Mouse (Mus musculus): Measurements from ENCODE around the gene Bri3bp. TPM values are rescaled to one million over a fixed set of nuclear protein-coding genes. Genes with fewer than 3 reads are reported as not detected.

Bri3bp gene
- polyA plus RNA-seq, 1 experiment from 2014 or later = 37.8 TPM

GRCm38 (mm10) chr5:125452573-125452972 is 11.2 kb downstream of the Bri3bp start:
- DNase-seq (no peak), ATAC-seq (ENCODE audit: low FRiP score, low TSS enrichment) (no peak)
- 94% methylated on average over 9 of the region's 9 CpGs for WGBS

GRCm38 (mm10) chr5:125456100-125456499 is 14.7 kb downstream of the Bri3bp start:
- no peak for ATAC-seq (ENCODE audit: low FRiP score, low TSS enrichment)

More at GRCm38 (mm10) chr5:125452573-125452972, 11.2 kb downstream of the Bri3bp start:
- no peak overlapping the region for H3K4me2 ChIP-seq (ENCODE audit: low read length)
- no peaks in the 10 kb centered on the region for H3K9me3 ChIP-seq (ENCODE audit: control insufficient read depth, low read length)
- peaks cover 36% of the 10 kb centered on the region for H3K36me3 ChIP-seq (ENCODE audit: control insufficient read depth, insufficient read depth, low read length)
- no peak overlapping the region for H3K4me3 ChIP-seq (replicated peaks; ENCODE audit: low read depth, low read length)
- no peaks in the 10 kb centered on the region for H3K4me1 ChIP-seq (ENCODE audit: control insufficient read depth, insufficient read depth, low read length)
- no peak overlapping the region for H3K27ac ChIP-seq (replicated peaks; ENCODE audit: low read depth, low read length)
- no peak overlapping the region for H3K9ac ChIP-seq (replicated peaks; ENCODE audit: low read length)
- H3K27me3 ChIP-seq (ENCODE audit: control insufficient read depth, insufficient read depth, low read length) = no peaks in the 10 kb centered on the region

GRCm38 (mm10) chr5:125457538-125457937 is 16.2 kb downstream of the Bri3bp start:
- 94% methylated on average over 6 of the region's 6 CpGs for WGBS
- Histone ChIP-seq H3K4me1 (ENCODE audit: control insufficient read depth, insufficient read depth, low read length) (no peaks in the 10 kb centered on the region), H3K4me3 (replicated peaks; ENCODE audit: low read depth, low read length) (no peak overlapping the region), H3K9me3 (ENCODE audit: control insufficient read depth, low read length) (no peaks in the 10 kb centered on the region), H3K36me3 (ENCODE audit: control insufficient read depth, insufficient read depth, low read length) (peaks cover 32% of the 10 kb centered on the region), H3K4me2 (ENCODE audit: low read length) (no peak overlapping the region), H3K9ac (replicated peaks; ENCODE audit: low read length) (no peak overlapping the region), H3K27ac (replicated peaks; ENCODE audit: low read depth, low read length) (no peak overlapping the region), H3K27me3 (ENCODE audit: control insufficient read depth, insufficient read depth, low read length) (no peaks in the 10 kb centered on the region)
- ATAC-seq (ENCODE audit: low FRiP score, low TSS enrichment) (no peak), DNase-seq (no peak)

More at GRCm38 (mm10) chr5:125456100-125456499, 14.7 kb downstream of the Bri3bp start:
- no peaks in the 10 kb centered on the region for H3K27me3 ChIP-seq (ENCODE audit: control insufficient read depth, insufficient read depth, low read length)
- DNase-seq = no peak
- H3K4me2 ChIP-seq (ENCODE audit: low read length) = no peak overlapping the region
- H3K4me3 ChIP-seq (replicated peaks; ENCODE audit: low read depth, low read length) = no peak overlapping the region
- no peaks in the 10 kb centered on the region for H3K4me1 ChIP-seq (ENCODE audit: control insufficient read depth, insufficient read depth, low read length)
- H3K9me3 ChIP-seq (ENCODE audit: control insufficient read depth, low read length) = no peaks in the 10 kb centered on the region
- WGBS = 96% methylated on average over 6 of the region's 6 CpGs
- H3K9ac ChIP-seq (replicated peaks; ENCODE audit: low read length) = no peak overlapping the region
- peaks cover 36% of the 10 kb centered on the region for H3K36me3 ChIP-seq (ENCODE audit: control insufficient read depth, insufficient read depth, low read length)
- H3K27ac ChIP-seq (replicated peaks; ENCODE audit: low read depth, low read length) = no peak overlapping the region

DNA sequence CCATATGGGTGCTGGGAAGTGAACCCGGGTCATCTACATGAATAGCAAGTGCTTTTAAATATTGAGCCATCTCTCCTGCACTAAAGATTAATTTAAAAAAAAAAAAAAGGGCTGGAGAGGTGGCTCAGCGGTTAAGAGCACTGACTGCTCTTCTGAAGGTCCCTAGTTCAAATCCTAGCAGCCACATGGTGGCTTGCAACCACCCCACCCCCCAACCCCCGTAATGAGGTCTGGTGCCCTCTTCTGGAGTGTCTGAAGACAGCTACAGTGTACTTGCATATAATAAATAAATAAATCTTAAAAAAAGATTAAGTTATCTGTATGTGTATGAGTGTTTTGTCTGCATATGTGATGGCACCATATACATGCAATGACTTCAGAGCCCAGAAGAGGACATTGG is 19.2 kb downstream of the Bri3bp start:
- Histone ChIP-seq H3K4me1 (ENCODE audit: control insufficient read depth, insufficient read depth, low read length) (no peaks in the 10 kb centered on the region), H3K9ac (replicated peaks; ENCODE audit: low read length) (no peak overlapping the region), H3K27ac (replicated peaks; ENCODE audit: low read depth, low read length) (no peak overlapping the region), H3K27me3 (ENCODE audit: control insufficient read depth, insufficient read depth, low read length) (no peaks in the 10 kb centered on the region), H3K4me3 (replicated peaks; ENCODE audit: low read depth, low read length) (no peak overlapping the region), H3K36me3 (ENCODE audit: control insufficient read depth, insufficient read depth, low read length) (peaks cover 8% of the 10 kb centered on the region), H3K9me3 (ENCODE audit: control insufficient read depth, low read length) (no peaks in the 10 kb centered on the region), H3K4me2 (ENCODE audit: low read length) (no peak overlapping the region)
- 89% methylated on average over 3 of the region's 3 CpGs for WGBS
- DNase-seq (no peak), ATAC-seq (ENCODE audit: low FRiP score, low TSS enrichment) (no peak)

- Histone ChIP-seq H3K4me2 (ENCODE audit: low read length) (no peak overlapping the region), H3K36me3 (ENCODE audit: control insufficient read depth, insufficient read depth, low read length) (no peaks in the 10 kb centered on the region), H3K27me3 (ENCODE audit: control insufficient read depth, insufficient read depth, low read length) (no peaks in the 10 kb centered on the region), H3K4me1 (ENCODE audit: control insufficient read depth, insufficient read depth, low read length) (no peaks in the 10 kb centered on the region), H3K27ac (replicated peaks; ENCODE audit: low read depth, low read length) (no peak overlapping the region), H3K9ac (replicated peaks; ENCODE audit: low read length) (no peak overlapping the region), H3K9me3 (ENCODE audit: control insufficient read depth, low read length) (no peaks in the 10 kb centered on the region), H3K4me3 (replicated peaks; ENCODE audit: low read depth, low read length) (no peak overlapping the region)
- DNase-seq = peak; percentile 46
- 63% methylated on average over 10 of the region's 10 CpGs for WGBS
- no peak for ATAC-seq (ENCODE audit: low FRiP score, low TSS enrichment)
These were observed 20.6 kb downstream of the Bri3bp start for GRCm38 (mm10) chr5:125461868-125462445.

DNA sequence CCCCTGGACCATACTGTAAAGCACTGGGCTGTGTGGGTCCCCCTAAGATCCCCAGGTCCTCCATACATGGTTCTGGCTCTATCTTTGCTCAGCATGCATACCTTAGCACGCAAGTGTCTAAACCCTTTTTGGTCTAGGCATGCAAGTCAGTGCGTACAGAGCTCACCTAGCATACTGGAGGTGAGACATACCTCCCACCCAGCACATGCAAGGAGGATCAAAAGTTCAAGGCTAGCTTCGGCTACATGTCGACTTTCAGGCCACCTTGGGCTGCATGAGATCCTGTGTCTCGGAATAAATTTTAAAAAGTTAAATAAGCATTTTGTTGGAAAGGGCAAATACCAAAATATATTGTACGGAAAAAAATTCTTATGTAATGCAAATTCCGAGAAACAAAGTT is 23.8 kb downstream of the Bri3bp start:
- whole genome bisulfite sequencing = 42% methylated on average over 7 of the region's 7 CpGs
- Histone ChIP-seq H3K4me1 (ENCODE audit: control insufficient read depth, insufficient read depth, low read length) (no peaks in the 10 kb centered on the region), H3K36me3 (ENCODE audit: control insufficient read depth, insufficient read depth, low read length) (no peaks in the 10 kb centered on the region), H3K4me2 (ENCODE audit: low read length) (peak overlapping the region; percentile 55), H3K4me3 (replicated peaks; ENCODE audit: low read depth, low read length) (peak overlapping the region; percentile 13; the same call in 1 of the 2 replicates), H3K27ac (replicated peaks; ENCODE audit: low read depth, low read length) (no peak overlapping the region), H3K27me3 (ENCODE audit: control insufficient read depth, insufficient read depth, low read length) (no peaks in the 10 kb centered on the region), H3K9me3 (ENCODE audit: control insufficient read depth, low read length) (no peaks in the 10 kb centered on the region), H3K9ac (replicated peaks; ENCODE audit: low read length) (no peak overlapping the region)
- DNase-seq = no peak
- no peak; the same call in 1 of the 2 replicates for ATAC-seq (ENCODE audit: low FRiP score, low TSS enrichment)

DNA sequence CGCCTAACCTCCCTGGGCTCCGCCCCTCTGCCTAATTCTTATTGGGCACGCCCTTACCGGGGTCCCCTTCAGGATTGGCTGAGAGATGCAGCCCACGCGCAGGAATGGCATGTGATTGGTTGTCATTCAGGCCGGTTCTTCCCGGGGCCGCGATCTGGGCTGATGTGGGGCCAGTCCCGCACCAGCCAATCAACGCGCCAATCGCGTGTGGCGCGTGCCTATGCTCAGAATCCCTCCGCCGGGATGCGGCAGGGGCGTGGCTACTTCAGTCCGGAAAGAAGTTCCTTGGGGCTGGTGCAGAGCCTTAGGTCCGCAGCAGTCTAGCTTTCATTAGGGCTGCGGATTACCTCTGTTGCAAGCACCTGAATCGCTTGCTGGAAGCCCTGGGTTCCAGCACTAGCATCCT is 24.3 kb downstream of the Bri3bp start:
- H3K27ac ChIP-seq (replicated peaks; ENCODE audit: low read depth, low read length) = peak overlapping the region; percentile 67

DNA sequence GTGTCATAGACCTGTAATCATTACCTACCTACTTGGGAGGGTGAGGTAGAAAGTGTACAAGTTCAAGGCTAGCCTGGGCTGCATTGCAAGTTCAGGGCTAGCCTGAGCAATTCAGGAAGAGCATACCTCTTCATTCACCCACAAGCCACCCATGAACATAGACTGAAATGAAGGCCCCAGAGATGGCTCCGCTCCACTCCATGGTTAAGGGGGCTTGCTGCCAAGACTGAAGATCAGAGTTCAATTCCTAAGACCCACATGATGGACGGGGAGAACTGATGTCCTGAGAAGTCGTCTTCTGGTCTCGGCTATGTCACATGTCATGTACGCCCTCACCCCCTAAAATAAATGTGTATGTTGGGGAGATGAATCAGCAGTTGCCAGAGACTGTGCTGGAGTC is 25.1 kb downstream of the Bri3bp start:
- ATAC-seq (ENCODE audit: low FRiP score, low TSS enrichment) = no peak
- Histone ChIP-seq H3K4me2 (ENCODE audit: low read length) (peak overlapping the region; percentile 55), H3K9ac (replicated peaks; ENCODE audit: low read length) (no peak overlapping the region), H3K4me1 (ENCODE audit: control insufficient read depth, insufficient read depth, low read length) (no peaks in the 10 kb centered on the region), H3K27ac (replicated peaks; ENCODE audit: low read depth, low read length) (no peak overlapping the region), H3K27me3 (ENCODE audit: control insufficient read depth, insufficient read depth, low read length) (no peaks in the 10 kb centered on the region), H3K4me3 (replicated peaks; ENCODE audit: low read depth, low read length) (no peak overlapping the region), H3K9me3 (ENCODE audit: control insufficient read depth, low read length) (no peaks in the 10 kb centered on the region), H3K36me3 (ENCODE audit: control insufficient read depth, insufficient read depth, low read length) (no peaks in the 10 kb centered on the region)
- DNase-seq = no peak
- WGBS = 88% methylated on average over 5 of the region's 5 CpGs

More for the DNA sequence above, 24.3 kb downstream of the Bri3bp start:
- no peak overlapping the region; the same call in 1 of the 2 replicates for H3K9ac ChIP-seq (replicated peaks; ENCODE audit: low read length)
- H3K4me1 ChIP-seq (ENCODE audit: control insufficient read depth, insufficient read depth, low read length) = no peaks in the 10 kb centered on the region
- H3K9me3 ChIP-seq (ENCODE audit: control insufficient read depth, low read length) = no peaks in the 10 kb centered on the region
- peak overlapping the region; percentile 28 for H3K4me3 ChIP-seq (replicated peaks; ENCODE audit: low read depth, low read length)
- H3K27me3 ChIP-seq (ENCODE audit: control insufficient read depth, insufficient read depth, low read length) = no peaks in the 10 kb centered on the region
- no peaks in the 10 kb centered on the region for H3K36me3 ChIP-seq (ENCODE audit: control insufficient read depth, insufficient read depth, low read length)
- peak; percentile 98 for DNase-seq
- H3K4me2 ChIP-seq (ENCODE audit: low read length) = peak overlapping the region; percentile 55
- WGBS = 0% methylated on average over 25 of the region's 25 CpGs
- ATAC-seq (ENCODE audit: low FRiP score, low TSS enrichment) = peak; percentile 99

- ATAC-seq (ENCODE audit: low FRiP score, low TSS enrichment) (no peak), DNase-seq (no peak)
- Histone ChIP-seq H3K4me3 (replicated peaks; ENCODE audit: low read depth, low read length) (no peak overlapping the region), H3K4me1 (ENCODE audit: control insufficient read depth, insufficient read depth, low read length) (no peaks in the 10 kb centered on the region), H3K9ac (replicated peaks; ENCODE audit: low read length) (no peak overlapping the region), H3K27me3 (ENCODE audit: control insufficient read depth, insufficient read depth, low read length) (no peaks in the 10 kb centered on the region), H3K27ac (replicated peaks; ENCODE audit: low read depth, low read length) (no peak overlapping the region), H3K36me3 (ENCODE audit: control insufficient read depth, insufficient read depth, low read length) (no peaks in the 10 kb centered on the region), H3K4me2 (ENCODE audit: low read length) (no peak overlapping the region), H3K9me3 (ENCODE audit: control insufficient read depth, low read length) (no peaks in the 10 kb centered on the region)
- 90% methylated on average over 14 of the region's 14 CpGs for WGBS
These were observed 25.9 kb downstream of the Bri3bp start for GRCm38 (mm10) chr5:125467261-125467660.

Data from midbrain, embryonic 14.5 days (tissue).